Mouse (Mus musculus): Measurements from ENCODE around the gene Ephb1. TPM values are rescaled to one million over a fixed set of nuclear protein-coding genes. Genes with fewer than 3 reads are reported as not detected.

The Ephb1 gene
- polyA plus RNA-seq, 1 experiment from 2014 or later, result 0.17 TPM

DNA sequence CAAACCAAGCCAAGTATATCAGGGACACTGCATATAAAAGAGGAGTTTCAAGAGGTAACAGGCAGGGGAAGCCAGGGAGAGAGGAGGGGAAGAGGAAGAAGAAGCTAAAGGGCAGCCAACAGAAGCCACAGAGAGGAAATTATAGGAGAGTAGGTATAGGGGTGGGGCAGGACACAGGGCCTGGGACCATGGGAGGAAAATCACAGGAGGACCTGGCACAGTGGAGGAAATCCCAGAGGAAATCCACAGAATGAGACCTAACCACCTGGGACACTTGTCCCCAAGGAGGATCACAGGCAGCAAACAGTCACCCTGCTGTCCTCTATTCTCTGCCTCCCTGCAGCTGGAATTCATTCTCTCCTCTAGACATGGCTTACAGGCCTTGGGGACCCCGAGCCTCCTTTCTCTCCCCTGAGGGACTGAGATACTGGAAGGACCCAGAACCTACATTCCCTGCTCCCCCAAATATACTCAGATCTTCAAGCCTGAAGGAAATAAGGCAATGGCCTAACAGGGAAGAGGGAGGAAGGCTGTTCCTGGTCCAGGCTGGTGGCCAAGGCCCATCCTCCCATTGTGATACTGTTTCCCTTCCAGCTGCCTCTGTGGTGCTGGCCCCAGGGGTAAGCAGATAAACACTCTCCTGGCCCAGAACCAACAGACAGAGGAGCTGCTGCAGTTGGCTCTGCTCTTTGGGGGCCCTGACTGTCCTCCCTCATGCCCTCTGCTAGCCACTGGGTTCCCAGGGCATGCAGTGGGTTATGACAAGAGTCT, 47.7 kb downstream of the Ephb1 start:
- no peak for DNase-seq (ENCODE audit: low spot score)

DNA sequence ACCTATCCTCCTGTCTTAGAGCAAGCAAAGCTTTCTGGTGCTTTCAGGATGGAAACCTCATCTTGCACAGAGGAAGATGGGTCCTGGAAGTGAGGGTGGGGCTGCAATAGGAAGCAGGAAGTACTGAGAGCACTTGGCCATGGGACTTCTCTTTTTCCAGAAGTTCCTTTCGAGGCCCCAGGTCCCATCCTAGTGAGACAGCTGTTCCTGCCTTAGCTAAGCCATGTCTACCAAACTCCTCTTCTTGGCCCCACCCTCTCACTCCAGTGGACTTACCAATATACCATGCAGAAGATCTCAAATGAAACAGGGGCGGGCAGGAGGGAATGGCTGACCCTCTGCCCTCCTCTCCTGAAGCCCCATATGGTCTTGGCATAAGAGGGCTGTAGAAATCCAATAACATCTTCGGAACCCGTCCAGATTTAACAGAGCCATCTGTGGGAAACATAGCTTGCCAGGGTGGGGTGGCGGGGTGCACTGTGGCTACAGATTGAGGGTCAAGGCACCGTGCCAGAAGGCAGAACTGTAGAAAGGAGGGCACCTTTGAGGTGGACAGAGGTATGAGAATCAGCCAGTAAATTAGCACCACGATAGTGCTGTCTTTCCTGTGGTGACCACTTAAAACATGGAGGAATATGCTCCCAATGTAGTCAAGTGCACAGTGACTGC, 48.9 kb downstream of the Ephb1 start:
- no peak for DNase-seq (ENCODE audit: low spot score)

DNA sequence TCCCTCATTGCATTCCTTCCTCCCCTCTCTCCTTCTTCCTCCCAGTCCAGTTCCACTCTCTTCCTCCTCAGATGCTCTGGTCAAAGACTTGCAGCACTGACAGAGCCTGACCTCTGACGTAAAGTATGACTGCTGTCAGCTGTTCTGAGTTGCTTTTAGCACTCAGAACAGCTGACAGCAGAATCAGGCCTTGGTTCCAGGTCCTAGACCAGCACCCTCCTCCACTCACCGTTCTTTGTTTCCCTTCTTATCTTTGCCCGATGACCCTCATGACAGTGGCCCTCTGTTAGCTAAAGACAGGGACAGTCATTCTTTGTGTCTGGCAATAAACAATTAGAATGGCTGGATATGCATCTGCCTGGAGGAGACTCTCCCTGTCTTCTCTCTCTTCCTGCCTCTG, 49.7 kb downstream of the Ephb1 start:
- no peak for DNase-seq (ENCODE audit: low spot score)

DNA sequence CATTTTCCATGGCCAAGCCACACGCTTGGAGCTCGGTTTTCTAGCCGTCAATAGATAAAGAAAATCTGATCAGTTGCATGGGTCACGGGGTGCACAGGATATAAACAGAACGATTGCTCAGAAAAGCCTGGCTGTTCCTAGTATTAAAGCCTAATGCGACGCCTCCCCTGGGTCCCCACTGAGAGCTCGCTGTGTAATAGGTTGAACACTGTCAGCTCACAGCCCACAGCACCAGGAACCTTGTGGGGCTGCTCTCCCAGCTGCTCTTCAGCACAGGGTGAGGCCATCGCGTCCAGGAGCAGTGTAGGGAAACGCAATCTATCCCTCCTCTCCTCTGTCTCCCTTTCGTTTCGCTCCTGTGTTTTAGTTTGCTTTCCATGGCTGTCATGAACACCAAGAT, 50.6 kb downstream of the Ephb1 start:
- no peak for DNase-seq (ENCODE audit: low spot score)

DNA sequence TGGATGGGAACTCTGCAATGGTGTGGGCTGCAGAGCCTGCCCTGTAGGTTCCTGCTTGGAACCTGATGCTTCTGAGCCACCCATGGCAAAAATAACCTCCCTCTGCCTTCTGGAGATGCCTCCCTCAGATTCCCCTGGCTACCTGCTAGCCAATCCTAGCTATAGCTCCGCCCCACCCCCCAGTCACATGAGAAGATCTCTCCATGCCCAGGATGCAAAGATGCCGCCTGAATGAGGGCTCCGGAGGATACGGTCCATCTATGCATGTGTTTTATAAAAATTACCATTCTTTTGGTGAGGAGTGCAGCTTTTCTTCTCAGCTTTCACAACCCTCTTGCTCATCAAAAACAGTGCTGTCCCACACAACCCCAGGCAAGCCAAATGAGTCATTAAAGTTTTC, 53.5 kb downstream of the Ephb1 start:
- DNase-seq (ENCODE audit: low spot score), result no peak

DNA sequence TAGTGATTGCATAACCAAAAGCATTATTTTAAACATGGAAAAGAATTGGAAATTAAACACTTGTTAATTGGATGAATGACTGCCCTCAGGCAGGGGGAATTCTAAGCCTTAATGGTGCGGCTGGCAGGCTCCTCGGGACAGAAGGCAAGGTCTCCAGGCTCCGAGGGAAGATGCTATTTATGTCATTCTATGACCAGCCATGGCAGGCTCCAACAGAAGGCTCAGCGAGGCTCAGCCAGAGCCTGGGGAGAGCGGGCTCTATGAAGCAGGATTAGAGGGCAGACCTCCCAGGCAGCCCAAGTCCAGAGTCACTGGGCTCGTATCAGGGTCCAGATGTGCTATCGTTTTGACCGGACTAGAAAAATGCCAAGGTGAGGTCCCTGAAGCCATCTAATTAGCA, 55.8 kb downstream of the Ephb1 start:
- DNase-seq (ENCODE audit: low spot score), result no peak

DNA sequence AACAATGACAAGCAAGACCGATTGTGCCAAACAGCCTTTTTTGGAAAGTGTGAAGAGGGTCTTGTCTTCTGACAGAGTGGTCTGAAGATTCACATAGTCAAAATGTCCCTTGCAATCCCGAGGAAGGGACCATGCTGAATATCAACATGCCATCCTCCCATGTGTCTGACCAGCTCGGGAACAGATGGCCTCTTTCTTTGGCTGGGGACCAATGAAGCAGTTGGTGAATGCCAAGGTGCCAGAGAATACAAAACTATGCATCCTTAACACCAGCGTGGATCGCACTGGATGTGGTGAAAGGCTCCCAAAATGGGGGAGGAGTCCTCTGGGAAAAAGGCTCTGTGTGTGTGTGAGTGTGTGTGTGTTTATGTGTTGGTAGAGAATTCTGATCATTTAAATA, 56.5 kb downstream of the Ephb1 start:
- DNase-seq (ENCODE audit: low spot score), result no peak

DNA sequence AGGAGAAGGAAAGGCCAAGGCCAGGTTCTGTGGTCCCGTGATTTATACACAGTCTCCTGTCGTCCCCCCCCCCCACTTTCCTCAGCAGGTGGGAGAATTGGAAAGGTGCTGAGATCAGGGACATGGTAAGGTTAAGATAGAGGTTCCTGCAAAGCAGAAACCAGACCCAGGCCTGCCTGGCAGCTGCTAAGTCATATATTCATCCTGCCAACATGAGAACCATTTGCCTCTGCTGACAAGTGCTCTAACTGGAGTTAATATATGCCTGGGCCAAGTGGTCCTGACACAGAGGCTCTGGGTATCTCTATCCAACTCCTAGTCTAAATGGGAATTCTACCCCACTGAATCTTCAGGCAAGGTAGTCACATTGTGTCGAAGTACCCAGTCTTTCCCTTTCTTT, 57.3 kb downstream of the Ephb1 start:
- DNase-seq (ENCODE audit: low spot score), result no peak

DNA sequence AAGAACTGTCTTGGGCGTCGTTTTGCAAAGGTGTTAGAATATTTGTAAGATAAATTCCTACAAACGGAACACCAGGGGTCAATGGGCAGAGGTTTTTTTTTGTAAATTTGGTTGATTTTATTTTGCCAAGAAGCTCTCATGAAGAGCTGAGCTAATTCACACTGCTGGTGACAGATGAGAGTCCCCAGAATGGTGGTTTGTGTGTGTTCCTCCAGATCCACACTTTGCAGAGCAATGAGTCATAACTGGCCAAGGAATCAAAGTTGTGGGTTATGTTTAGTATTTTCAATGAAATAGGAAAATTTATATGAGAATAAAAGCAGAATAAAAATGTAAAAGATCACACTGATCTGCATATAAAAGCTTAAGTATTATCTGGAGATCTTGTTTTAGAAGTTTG, 60.9 kb downstream of the Ephb1 start:
- no peak for DNase-seq (ENCODE audit: low spot score)

DNA sequence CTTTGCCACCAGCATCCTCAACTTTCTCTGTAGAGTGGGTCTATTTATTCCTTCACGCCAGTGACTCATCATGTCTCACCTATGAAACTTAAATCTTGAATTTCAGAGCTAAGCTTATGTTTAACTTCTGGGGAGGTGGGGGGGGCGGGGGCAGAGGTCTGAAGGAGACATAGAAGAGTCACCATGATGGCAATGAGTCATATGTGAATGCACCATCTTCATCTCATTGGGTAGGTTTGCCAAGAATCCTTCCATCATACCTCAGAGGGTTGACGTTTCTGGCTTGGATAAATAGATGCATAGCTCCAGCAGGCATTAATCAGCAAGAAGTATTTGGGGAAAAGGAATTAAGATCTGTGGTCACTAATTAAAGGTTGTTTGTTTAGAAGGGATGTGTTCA, 63.3 kb downstream of the Ephb1 start:
- no peak for DNase-seq (ENCODE audit: low spot score)

DNA sequence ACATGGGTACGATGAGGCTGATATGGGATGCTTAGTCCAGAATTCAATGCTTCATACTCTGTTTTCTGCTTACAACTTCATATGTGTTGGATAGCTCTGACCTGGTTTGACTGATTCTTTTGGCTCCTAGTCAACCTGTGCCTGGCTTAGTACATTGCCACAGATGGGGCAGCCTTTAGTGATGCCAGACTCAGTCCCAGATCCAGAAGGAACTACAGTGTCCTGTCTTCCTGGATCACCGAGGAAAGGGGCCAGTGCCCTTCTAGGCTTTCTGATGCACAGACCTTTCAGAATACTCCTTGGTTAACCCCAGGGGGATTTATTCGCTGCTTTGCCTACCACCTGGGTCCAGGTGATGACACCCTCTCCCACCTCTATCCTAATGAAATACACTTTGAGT, 66.1 kb downstream of the Ephb1 start:
- no peak for DNase-seq (ENCODE audit: low spot score)

DNA sequence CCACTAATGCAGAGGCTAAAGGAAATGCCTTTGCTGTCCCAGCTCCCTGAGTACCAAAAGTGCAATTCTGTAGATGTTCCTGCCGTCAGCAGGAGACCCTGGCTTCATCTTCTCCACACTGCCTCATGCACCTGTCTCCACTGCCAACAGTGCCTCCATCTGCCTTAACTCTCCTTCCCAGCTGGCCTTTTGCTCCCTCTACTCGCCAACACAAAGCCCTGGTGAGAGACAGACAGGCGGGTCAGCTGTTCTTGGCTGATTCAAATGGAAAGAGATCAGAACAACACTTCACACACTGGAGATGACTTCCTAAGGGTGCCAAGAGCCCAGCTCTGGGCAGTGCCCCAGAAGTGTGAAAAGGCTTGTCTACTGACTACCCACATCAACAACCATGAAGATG, 78.6 kb downstream of the Ephb1 start:
- no peak for DNase-seq (ENCODE audit: low spot score)

DNA sequence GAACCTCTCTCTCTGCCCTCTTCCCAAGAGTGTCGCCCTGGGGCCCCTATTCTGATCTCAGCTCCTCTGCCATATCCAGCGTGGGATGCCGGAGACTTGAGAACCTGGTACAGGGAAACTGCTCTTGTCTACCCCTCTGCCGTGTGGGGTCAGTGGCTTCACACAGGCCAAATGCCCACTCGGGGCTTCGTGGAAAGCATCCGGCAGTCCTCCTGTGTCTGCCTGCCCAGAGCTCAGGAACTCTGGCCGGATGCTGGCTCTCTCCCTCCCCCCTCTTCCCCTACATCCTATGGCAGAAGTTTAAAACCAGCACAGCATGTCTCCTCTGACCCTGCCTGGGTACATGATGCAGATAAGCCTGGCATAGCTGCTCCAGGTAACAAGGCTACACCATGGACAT, 80.5 kb downstream of the Ephb1 start:
- no peak for DNase-seq (ENCODE audit: low spot score)

DNA sequence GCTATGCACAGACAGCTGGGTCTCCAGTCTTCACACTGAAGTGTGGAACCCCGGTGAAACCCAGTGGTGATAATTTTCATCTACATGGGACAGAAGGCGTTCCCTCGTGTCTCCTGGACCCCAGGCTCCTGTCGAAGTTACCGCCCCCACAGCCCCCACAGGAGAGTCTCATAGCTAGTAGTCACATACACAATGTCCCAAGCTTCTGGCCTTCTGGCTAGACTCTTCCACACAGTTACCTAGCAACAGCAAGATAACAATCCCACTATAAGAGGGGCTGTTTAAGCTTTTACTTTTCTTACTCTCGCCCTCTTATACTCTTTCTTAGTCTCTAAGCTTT, 81.1 kb downstream of the Ephb1 start:
- no peak for DNase-seq (ENCODE audit: low spot score)

DNA sequence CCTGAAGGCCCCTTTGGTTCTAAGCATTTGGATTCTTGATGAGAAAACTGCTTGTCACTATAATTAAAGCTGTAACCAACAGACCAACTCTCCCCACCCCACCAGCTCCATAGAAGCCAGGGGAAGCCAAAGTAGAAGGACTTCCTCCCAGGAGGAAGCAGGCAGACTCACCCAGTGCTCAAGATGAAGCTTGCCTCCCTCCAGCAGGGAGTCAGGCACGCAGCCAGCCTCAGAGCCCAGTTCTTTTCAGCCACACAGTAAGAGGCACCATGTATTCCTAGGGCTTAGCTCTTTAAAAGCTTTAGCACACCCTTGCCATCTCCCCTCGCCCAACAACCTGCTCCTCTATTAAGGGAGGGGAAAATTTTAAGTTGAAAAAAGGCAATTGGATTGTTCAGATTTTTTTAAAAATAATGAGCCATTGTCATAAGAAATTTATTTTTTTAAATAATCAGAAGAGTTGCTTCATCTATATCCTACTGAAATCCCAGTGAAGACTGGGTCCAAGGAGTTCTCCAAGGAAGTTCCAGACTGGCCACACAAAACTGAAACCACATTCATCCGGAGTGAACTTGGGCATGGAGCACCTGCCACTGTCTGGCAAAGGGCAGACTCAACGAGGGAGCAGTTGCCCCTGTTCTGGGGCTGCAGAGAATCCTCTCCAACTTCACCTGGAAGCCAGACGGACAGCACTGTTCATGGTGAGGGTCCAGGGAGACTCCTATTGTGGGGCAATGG, 81.6 kb downstream of the Ephb1 start:
- no peak for DNase-seq (ENCODE audit: low spot score)

DNA sequence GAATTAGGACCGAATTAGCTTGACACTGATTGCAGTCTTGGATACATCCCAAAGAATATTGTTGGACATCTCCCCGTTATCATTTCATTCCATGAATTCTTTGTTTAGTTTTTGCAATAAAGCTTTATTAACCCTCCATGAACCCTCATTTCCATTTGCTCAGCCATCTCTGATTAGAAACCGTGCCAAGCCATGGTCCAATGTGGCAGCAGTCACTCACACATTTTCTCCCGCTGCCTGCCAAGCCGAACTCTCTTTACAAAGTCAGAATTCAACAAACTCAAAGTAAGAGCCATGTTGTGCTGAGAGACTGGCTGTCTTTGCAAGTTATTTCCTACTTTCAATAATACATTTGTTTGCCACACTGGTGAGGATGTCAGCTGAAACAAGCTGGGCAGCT, 84.0 kb downstream of the Ephb1 start:
- no peak for DNase-seq (ENCODE audit: low spot score)

DNA sequence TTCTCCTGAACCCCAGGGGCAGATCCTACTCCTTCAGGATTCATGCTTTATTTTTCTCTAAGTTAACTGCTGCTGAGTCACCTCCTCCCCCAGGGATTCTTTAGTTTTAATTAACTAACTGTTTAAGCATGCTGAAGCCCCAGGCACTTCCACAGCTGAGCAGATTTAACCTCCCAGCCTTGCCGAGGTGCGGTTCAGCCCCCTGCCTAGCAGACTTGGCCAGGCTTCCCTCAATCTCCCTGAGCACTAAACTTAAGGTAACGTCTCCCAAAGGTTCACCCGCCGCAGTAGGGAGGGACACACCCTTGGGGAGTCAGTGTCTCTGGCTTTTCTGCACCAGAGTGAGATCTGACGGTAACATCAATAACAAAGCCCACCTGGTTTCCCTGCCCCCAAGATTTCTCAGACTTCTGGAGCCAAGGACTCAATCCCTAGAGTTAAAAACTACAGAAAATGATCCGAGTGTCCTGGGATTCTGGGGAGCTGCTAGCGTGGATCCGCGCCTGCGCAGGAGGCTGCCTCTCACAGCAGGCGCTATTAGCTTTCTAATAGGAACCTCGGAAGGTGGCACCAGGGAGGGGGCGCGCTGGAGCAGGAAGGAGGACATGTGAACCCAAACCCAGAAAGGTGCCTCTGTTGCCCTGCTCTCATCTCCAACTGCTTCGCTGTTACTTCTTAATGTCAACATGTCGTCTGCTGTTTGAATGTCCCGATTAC, 87.0 kb downstream of the Ephb1 start:
- no peak for DNase-seq (ENCODE audit: low spot score)

DNA sequence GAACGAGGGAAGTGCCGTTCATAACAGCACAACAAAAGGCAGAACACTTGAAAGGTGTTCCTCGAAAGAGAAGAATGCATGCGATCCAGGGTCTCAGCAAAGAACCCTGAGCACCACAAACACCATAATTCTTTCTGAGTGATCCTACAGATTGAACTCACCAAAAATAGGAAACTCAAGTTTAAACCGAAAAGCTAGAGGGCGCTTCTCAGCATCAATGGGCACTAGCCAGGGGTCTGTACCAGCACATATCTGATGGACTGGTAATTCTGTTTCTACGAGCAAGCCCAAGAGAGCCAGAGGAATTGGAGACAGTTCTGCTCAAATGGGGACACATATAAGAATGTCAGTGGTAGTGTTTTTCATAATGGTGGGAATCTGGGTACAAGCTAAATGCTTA, 90.7 kb downstream of the Ephb1 start:
- no peak for DNase-seq (ENCODE audit: low spot score)

DNA sequence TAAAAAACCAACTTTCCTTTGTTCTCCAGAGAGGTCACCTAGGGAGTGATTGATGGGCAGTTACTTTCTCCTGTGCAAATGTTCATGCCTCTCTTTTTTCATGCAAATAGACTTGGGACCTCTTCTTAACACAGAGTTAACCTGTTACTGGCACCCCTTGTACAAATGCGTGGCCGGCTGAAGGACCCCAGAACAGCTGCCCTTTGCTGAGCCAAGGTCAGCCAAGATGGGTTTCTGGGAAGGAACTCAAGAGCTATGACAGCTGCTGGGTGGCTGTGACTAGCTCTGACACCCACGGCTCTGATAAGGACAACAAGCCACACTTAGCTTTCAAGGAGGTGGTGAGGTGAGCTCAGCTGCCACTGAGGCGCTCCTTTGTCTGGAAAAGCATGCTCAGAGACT, 92.4 kb downstream of the Ephb1 start:
- DNase-seq (ENCODE audit: low spot score), result no peak

DNA sequence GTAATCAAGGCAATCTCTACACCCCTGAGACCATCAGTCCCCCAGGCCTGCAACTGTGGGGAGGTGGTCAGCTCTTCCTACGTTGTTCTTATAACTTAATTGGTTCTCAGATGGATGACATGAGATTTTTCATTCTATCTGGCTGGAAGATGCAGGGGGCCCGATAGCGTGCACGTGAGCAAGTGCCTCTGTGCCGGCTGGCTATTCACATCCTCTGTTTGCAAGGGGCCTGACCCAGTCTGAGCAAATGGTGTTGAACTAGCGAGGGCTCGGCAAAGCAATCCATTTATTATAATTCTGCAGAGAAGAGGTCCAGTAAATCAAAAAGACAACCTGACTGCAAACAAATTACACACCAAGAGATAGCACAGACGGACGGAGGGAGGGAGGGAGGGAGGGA, 93.0 kb downstream of the Ephb1 start:
- no peak for DNase-seq (ENCODE audit: low spot score)

DNA sequence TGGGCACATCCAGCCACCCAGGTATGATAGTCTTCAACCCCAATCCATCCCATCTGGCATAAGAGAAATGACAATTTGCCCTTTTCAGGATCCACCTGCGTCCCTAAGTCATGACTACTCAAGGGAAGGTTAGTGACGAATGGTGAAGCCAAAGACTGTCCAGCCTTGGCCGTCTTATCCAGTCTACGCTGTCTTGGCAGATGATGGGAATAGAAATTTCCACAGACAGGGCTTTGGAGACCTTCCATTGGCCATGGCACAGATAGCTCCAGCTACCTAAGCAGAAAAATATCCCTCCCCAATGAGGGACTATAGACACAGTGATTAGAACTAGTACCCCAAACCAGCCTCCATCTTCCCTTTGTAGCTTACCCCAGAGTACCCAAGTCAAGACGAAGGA, 98.1 kb downstream of the Ephb1 start:
- DNase-seq (ENCODE audit: low spot score), result no peak

DNA sequence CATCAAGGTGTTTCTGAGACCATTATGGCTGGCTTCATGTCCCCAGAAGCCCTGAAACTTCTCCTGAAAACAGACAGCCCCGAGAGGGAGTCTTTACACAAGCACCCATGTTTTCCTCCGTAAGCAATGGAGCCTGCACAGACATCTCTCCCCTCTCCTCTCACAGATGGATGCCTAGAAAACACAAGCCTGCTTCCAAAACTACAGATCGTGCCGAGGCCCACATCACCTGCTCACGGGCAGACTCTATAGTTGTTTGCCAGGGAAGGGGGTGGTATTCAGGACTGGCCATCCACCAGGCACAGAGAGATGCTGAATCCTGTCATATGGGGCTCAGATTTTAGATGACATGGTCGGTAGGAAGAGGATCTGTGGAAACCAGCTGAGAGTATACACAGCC, 98.7 kb downstream of the Ephb1 start:
- no peak for DNase-seq (ENCODE audit: low spot score)
